Mouse (Mus musculus) hindlimb bud, embryonic 11.5 days (tissue): ENCODE data around the gene Entpd1.

Source experiments
- DNase-seq: peaks from one replicate; pipeline ENCODE4 v3.0.0-alpha.2; 2012; ENCODE audit warnings: low read depth, low spot score; ENCODE audit errors: extremely low spot score

The Entpd1 gene

DNA sequence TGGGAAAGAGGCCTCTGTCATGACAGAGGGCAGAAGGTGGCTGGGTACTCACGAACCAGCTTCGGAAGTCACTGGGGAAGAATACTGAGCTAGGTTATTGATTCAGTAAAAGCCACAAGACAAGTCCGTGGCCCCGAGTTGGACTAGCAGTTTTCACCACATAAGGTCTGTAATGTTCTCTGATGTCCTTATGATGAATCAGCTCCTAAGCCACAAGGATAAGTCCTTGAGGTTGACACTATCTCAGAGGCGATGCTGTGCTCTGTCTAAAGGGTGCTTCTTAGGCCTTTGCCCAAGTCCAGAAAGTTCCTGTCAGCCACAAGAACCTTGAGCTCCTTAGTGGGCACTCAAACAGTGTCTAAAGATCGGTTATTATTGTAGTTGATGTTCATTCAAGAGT is 49.7 kb downstream of the Entpd1 start:
- no peak for DNase-seq

DNA sequence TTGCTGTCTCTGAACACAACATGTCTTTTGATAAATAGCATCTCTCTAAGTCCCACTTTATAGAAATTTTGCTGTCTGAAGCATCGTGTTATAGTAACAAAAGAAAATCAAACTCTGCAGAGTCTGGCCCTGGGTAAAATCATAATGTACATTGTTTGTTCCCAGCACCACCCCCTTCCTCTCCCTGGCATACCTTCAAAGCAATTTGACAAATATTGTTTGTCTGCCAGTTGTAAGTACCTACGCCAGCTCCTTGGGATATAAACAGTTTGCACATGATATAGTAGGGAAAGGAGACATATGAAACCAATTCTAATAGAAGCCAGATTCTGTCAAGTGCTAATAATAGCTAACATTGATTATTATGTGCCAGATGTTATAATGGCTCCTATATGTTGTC is 50.6 kb downstream of the Entpd1 start:
- DNase-seq, result no peak

DNA sequence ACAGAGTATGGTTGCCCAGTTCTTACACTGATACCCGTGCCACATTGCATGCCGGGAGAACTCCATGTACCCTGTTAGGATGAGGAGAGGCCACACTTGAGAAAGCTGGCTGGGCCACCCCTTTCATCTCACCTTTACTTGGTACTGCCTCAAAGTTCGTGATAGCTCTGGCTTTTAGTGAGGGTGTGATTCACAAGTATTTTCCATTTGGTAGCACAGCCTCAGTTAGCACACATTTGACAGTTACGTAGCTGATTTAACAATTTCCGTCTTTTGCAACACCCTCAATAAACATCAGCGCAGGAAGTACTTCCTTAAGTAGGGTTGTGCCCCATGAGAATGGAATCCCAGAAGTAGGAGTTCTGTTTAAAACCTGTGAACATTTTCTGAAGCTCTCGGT is 53.6 kb downstream of the Entpd1 start:
- DNase-seq, result no peak

DNA sequence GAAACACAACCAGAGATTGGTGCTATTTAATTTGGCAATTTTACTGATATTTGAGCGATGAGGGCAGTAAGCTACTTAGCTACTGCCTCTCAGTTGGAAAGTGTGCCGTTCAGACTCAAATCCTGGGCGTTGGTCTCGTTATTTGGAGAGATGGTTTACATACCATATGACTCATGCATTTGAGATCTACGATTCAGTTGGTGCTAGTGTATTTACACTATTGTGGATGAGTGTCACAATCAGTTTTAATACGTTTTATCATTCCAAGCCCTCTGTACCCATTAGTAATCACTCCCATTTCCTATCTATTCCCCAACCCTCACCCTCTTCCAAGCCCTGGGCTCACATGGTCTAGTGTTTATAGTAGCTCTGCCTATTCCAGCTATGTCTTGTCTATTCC is 54.9 kb downstream of the Entpd1 start:
- DNase-seq, result no peak

DNA sequence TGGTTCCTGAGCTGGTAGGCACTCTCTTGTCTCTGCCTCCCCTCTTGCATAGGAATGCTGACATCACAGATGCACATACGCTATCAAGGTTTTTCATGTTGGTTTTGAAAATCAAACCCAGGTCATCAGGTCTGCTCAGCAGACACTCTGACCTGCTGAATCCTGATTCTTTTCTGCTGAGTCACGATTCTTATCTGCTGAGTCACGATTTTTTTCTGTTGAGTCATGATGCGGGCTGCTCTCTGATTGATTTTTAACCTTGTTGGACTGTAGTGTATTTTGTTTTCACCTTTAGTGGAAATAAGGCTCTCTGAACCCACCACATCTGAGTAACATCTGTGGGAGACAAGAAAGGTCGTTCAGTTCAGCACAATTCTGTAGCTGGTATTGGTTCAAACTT is 63.2 kb downstream of the Entpd1 start:
- no peak for DNase-seq

DNA sequence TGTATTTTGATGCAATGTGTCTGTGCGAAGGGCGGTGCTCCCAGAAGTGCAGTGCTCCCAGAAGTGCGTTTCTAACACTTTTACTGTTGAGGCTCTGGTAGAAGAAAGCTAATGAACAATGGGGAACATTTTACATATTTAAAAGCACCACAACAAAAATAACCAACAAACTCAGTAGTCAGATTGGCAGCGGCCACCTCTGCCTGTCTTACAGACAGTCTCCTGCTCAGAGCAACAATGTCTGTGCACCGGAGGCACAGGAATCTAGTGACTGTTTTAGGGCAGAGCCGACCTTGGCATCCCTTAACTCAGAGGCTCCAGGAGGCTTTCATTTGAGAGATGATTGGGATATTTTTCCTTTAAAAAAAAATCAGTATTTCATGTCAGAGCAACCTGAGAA is 65.9 kb downstream of the Entpd1 start:
- DNase-seq, result no peak

DNA sequence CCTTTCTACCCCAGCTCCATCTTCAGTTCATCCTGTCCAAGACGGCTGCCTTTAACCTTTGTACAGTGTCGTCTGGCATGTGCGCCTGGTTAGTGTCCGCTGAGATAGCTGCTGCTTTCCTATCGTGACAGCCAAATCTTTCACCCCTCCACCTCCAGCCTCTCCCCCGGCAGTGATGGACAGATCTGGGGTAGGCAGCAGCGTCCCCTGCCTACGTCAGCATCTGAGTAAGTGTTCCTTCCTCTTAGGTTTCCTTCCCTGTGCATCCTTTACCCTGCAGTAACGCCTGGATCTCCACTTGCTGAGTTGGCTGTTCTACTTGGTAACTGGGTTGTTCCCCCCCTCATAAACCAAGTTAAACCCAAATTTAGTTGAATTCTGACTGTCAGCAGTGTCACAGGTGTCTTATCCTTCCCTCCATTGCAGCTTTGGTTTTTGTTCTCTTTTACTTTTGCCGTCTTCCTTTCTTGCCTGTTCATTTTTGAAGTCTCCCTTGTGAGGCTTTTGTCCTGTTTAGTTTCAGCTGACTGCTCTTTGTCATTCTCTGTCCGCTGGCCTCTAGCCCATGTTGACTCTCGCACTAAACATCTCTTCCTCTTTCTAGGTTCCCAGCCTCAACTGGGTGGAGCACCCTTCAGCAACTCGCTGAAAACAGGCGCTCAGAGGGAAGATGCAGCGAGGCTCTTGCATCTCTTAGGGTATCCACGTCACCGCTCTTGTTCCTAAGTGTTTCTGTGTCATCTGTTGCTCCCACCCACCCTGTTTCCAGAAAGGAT is 66.6 kb downstream of the Entpd1 start:
- no peak for DNase-seq

DNA sequence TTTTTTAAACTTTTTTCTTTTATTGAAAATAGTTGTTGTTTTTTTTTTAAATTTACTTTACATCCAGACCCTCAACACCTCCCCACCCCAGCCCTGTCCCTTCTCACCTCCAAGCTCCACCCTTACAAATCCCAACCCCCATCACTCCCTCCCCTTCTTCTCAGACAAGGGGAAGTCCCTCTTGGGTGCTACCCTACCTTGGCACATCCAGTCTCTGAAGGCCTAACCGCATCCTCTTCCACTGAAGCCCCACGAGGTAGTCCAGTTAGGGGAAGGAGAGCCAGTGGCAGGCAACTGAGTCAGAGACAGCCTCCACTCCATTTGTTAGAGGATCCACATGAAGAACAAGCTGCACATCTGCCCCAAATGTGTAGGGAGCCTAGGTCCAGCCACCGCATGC is 67.5 kb downstream of the Entpd1 start:
- no peak for DNase-seq

DNA sequence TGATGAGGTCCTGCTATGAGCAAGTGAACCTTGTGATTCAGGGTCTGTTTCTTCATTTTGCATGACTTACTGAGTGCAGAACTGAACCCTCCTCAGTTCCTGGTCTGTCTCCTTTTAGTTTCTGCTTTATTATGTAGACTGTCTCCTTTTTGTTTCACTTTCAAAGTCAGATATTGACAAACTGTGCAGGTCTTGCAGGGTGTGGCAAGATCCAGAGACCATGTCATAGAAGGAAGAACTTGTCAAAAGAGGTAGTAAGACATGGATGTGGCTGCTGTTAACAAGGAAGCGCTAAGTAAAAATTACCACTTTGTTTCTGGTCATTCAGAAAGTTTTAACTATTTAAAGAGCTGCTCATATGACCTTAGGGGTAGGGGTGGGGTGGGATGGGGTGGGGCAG is 72.0 kb downstream of the Entpd1 start:
- no peak for DNase-seq

DNA sequence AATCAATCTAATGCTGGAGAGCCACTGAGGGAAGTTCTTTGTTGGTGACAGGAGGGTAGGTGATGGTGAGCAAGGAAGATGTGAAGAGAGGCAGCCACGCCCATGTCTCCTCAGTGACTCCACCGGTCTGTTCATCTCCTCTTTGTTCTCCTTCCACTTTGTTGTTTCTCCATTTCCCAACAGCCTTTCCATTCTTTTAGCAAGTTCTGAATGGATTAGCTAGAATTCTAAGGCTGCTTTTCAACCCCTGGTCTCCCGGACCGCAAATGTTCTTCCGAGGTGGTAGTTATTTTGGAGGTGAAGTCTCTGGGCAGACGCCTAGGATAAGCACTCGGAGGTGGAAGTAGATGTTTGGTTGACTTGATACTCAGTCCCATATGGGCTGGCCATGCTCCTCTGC is 72.4 kb downstream of the Entpd1 start:
- DNase-seq, result no peak

DNA sequence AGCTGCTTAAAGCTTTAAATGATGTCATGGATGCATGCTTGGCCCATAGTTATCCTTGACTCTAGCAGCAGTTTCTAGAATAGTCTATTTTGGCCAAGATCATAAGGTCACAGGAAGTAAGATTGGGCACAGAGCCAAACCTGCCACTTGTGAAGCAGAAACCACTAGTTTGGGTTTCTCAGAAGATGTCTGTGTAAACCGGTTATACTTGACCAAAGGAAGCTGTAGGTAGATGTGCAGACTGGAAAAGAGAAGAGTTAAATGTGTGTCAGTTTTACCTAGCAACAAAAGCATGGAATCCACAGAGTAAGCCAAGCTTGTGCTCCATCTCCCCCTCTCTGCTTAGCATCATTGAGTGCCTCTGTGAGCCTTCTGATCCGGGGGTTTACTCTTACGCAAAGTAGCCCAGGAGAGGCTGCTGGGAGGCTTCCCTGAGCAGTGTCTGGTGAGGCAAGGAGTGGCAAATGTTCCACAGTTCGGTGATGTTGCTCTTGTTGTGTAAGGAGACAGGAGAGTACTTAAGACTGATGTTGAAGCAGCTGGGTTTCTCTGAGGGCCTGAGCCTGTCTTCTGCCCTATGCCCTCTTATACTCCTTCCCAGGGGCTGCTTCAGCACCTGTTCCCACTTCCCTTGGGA is 75.2 kb downstream of the Entpd1 start:
- DNase-seq, result no peak

DNA sequence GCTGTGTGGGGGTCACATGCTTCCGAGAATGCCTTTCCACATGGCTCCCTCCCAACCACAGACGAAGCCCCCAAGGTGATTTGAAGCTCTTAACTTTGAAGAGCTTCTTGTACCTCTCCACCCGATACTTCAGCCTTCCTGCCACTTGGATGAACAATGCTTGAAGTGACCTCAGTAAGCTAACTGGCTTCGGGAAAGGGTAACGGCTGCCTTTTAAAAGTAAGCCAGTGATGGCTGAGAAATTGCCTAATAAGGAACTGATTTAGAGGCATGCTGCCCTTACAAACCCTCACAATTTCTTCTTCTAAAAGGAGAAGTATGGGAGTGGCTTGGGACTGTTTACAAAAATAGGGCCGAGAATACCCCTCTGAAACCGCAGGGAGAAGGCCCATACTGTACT is 81.0 kb downstream of the Entpd1 start:
- DNase-seq, result no peak

DNA sequence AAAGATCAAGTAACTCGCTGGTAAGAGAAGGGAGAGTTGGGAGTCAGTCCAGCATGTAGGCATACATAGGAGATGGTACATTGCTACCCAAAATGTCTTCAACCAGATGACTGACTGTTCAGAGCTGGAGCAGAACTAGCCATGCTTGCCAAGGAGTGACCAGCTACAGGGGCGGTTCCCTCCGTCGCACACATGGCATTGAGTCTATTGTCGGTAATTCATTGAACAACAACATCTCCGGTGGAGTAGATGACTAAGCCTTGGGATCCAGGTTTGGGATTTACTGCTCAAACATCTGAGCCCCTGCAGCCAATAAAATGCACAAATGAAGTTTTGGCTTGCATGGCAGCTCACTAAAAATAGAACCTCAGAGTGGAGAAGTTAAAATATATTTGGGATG is 84.0 kb downstream of the Entpd1 start:
- no peak for DNase-seq

DNA sequence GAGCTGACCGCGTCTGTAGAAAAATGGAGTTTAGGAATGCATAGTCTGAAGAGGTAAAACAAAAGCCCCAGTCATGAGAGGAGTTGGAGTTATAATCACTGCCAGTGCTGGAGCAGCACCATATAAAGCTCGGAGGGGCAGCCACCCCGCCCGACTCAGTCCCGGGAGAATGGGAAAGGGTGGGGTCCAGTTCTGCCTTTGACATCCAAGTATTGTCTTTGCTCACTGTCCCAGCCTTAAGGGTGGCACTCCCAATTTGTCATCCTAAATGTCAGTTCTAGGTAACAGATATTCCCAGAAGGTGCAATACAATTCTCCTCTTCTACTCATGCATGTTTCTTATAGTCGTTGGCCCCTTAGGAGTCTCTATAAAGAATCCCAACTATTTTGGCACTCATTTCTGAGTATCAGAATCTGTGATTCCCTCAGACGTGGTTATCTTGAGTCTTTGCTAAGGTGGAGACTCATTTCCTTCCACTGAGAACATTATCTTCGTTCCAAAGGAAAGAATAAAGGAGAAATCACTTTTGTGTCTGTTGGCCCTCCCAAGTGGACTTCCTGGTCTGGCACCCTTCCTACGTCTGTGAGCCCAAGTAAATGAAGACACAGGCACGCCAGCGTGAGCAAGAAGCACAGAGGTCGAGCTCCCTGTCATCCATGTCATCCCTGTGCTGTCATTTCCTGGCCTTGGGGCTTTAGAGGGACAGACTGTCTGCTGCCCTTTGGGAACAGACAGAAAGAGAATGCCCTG is 86.1 kb downstream of the Entpd1 start:
- no peak for DNase-seq

DNA sequence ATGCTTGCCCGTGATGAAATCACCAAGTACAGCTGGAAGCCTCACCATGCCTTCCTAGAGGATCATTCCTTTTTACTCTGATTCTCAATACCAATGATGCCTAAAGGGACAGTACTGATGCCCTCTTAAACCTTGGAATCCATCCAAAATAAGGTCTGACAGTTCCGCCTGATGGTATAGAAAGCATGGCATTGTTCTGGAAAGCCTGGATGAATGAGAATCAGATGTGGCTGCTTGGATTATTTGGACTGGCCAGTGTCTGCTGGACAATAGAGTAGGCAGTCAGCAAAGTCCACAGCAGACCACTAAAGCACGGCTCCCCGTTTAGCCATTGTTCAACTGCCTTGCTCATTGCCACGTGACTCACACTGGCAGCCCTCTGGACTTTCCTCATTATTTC is 87.7 kb downstream of the Entpd1 start:
- DNase-seq, result no peak

DNA sequence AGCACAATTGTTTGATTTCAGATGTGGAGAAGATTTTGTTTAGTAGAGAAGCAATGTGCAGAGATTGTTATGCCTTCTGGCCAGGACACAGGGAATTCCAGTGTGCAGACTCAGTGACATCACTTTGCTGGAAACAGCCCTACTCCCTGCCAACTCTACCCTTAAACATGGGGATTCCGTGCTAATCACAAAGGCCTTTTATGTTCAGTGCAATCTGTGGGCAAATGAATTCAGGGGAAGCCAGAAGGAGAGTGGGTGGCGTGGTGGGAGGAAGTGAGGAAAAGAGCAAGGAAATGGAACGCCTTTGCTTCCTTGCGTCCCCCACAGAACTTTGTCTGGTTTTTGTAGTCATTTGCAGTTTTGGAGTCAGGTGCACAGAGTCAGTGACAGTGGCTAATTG is 90.2 kb downstream of the Entpd1 start:
- no peak for DNase-seq

DNA sequence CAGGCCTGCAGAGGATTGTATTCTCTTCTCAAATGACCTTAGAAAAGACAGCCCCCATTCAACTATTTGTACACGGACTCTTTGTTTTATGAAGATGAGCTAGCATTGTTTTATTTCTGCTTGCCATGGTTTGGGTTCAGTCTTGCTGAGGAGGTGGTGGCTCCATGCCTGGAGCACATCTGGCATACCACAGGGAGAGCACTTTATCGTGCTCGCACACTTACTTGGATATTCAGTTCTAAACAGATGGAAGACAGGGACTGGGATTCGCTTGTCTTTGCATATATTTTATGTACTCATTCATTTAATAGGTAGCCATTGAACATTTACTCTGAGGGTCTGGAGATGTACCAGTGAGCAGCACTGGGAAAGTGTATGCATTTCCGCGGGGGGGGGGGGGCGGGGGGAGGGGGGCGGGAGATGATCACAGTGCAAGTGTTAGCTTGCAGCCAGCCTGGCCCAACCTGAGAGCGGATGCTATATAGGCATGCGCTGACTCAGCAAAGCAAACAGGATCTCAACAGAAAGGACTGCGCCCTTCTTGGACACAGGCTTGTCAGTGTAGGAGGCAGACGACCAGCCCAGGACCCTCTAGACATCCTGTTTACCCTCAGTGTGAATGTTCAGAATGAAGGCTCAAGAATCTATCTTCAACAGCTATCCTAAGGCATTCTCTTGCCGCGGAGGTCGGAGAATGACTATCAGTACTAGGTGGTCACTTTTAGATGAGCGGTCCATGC is 100.9 kb downstream of the Entpd1 start:
- DNase-seq, result no peak

DNA sequence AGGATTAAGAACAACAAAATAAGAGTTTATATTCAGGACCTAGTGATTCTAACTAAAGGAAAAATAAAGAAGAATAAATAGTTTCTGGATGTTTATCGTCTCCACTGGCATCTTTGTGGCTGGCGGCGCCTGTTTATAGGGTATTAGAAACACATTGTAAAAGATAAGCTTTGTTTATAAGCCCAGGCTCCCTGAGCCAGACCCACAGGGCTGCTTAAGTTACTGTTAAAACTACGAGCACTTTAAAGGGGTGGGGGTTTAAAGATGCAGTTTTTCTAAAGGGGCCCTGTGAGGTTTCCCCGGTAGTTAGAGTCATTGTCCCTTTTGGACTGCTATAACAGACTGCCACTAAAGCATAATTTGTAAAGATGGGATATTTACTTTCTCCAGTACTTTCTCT is 102.5 kb downstream of the Entpd1 start:
- no peak for DNase-seq

DNA sequence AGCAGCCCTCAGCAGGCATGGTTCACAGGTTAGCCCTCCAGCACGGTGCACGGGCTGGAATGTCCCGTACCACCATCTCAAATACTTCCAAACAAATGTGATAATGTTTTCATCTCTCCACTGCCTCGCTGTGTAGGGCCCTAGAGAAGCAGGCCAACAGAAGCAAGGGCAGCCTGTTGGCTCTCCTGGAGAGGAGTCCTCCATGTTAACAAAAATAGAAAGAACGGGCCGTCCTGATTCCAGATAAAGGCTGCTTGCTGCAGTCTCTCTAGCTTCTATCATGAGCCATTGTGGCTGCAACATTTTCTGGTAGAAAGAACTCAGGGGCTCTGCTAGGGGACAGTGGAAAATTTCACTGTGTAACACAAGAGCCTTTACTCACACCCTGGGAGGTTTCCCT is 104.8 kb downstream of the Entpd1 start:
- no peak for DNase-seq

DNA sequence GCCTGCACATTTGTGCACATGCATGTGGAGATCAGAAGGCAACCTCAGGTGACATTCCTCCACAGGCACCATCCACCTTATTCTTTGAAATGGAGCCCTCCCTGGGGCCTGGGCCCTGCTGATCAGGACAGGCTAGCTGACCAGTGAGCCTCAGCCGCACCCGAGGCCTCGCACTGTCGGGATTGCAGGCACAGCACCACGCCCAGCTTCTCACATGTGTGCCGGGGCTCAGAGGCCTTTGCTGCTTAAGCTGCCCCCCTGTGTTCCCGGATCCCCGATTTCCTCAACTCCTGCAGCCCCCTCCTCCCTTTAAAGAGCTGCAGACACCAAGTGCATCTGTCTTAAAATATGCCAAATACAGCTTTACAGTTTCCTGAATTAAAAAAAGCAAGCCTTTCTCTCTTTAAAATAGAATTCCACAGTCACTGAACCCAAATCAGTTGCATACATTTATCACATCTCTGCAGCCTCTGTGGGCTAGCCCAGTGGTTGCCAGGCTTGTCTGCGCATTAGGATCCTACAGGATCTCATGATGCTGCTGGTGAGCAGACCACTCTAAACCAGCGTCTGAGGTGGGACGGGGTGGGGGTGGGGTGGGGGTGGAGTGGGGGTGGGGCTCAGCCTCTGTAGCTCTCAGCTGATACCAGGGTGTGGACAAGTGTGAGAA is 107.4 kb downstream of the Entpd1 start:
- no peak for DNase-seq

DNA sequence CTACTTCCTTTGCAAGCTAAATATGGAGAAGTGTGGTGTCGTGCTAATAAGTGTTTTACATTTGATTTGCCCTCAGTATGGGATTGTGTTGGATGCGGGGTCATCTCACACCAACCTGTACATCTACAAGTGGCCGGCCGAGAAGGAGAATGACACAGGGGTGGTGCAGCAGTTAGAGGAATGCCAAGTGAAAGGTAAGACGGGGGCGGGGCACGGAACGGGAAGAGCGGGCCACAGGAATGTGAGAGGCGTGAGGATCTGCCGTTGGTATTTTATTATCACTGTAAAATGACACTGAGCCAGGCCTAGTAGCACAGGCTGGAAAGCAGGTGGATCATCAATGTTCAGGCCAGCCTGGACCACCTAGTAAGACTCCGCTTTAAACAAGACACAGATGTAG is 108.2 kb downstream of the Entpd1 start:
- DNase-seq, result no peak
